Mouse (Mus musculus) right cerebral cortex, postnatal 14 days (tissue): ENCODE results near the gene 1600014C10Rik.

Source experiments
- DNase-seq: peaks from one replicate; pipeline ENCODE4 v3.0.0; 2022

Gene 1600014C10Rik

DNA sequence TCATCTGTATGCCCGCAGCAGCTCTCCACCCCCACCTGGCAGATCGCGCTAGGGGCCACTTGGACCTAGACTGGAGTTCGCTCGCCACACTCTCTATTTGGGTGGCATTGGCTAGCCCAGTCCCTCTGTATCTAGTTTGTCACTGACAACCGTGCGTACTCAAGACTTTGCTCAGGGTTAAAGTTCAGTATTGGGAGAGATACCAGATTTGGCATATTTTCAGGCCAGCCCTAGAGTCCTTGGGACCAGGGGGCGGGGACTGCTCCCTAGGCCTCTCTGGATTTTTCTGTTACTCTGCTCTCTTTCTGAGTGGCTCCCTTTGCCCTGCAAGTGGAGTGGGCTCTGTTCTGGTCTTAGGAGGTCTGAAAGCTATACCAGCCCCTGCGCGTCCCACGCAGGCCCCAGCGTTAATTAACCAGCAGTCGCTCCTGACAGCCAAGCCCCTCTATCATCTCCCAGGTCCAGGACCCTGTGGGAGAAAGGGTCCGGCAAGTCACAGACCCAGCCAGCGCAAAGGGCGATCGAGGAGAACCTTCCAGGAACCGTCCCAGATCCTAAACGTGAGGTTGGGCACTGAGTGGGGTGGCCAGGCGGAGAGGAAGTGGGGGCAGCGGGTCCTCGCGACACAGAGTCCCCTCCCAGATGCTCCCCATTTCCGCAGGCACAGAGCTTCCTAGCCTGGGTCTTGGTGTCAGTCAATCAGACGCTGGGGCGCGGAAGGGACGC is at the start of gene 1600014C10Rik:
Gene 1600014C10Rik (plus strand): TSS at position 256 of the 726 bp plus-strand sequence.
- DNase-seq, result no peak

DNA sequence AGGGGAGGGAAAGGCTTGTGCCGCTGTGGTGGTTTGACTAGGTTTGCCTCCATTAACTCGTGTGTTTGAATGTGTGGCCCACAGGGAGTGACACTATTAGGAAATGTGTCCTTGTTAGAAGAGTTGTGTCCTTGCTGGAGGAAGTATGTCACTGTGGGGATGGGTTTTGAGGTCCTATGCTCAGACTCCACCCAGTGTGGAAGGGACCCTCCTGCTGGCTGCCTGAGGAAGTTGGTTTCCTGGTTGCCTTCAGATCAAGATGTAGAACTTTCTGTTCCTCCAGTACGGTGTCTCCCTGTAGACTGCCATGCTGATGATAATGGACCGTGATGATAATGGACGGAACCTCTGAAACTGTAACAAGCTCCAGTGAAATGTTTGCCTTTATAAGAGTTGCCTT is 48.5 kb upstream of the 1600014C10Rik start:
- no peak for DNase-seq

GRCm38 (mm10) chr7:38140324-38140723 is 42.7 kb upstream of the 1600014C10Rik start:
- DNase-seq, result peak; percentile 55

DNA sequence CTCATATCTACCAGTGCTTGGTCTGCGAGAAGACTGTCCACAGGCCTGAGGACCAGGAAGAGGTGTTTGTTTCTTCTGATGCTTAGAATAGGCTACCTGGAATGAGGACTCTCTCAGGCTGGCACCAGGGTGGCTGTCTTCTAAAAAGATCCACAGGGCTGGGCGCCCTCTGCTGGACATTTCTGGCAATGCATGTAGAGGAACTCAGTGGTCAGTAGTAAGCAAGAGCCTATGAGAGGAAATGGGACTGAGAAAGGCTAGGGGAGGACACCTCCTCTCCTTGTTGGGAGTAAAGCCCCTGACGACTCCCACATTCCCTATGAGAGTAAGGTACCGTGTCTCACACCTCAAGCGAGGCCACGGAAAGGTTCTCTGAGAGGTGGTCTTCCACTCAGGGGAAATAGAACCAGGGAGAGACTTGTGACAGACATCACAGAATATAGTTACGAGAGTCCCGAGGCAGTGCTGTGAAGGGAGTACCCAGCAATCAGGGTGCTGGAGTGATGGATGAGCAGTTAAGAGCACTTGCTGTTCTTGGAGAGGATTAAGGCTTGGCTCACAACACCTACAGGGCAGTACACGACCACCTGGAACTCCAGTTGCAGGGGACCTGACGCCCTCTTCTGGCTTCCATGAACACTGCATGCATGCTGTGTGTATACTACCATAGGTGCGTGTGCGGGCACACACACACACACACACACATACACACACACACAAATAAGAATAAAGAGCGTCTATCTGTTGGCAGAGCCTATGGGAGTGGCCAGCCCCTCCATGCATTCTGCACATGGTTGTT is 41.1 kb upstream of the 1600014C10Rik start:
- DNase-seq, result peak; percentile 90

DNA sequence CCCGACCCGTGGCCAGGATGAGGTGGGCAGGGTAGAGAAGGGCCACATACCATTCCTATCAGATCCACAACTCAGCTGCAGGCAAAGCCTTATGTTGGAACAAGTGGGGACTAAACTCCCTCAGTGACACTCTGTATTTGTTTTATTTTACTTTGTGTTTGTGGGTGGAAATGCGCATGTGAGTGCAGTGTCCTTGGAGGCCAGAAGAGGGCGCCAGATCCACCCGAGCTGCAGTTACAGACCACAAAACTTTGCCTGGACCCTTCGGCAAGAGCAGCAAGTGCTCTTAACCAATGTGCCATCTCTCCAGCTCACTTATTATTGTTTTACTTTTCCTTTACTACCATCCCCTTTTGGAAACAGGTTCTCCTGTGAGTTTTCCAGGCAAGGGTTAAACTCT is 35.5 kb upstream of the 1600014C10Rik start:
- no peak for DNase-seq

GRCm38 (mm10) chr7:38151706-38152312 is 31.2 kb upstream of the 1600014C10Rik start:
- DNase-seq, result peak; percentile 26

DNA sequence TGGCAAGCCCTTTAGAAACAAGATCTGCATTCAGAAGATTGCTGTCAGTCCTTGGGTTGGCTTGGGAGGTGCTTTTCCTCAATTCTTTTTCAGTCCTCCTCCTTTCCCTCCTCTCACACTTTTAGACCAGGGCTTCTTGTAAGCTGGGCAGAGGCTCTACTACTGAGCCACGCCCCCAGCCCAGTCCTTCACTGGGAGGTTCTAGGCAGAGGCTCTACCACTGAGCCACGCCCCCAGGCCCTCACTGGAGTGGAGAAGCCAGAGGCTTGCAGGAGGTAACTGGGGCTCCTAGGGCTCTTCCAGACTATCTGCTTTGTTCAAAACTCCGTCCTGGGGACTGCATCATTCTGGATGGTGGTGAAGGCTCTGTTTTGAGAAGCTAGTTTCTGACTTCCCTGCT is 30.4 kb upstream of the 1600014C10Rik start:
- DNase-seq, result no peak

- no peak for DNase-seq
These were observed 27.2 kb upstream of the 1600014C10Rik start for GRCm38 (mm10) chr7:38155829-38156228.

- DNase-seq, result no peak
These were observed 24.1 kb upstream of the 1600014C10Rik start for GRCm38 (mm10) chr7:38158764-38159458.

DNA sequence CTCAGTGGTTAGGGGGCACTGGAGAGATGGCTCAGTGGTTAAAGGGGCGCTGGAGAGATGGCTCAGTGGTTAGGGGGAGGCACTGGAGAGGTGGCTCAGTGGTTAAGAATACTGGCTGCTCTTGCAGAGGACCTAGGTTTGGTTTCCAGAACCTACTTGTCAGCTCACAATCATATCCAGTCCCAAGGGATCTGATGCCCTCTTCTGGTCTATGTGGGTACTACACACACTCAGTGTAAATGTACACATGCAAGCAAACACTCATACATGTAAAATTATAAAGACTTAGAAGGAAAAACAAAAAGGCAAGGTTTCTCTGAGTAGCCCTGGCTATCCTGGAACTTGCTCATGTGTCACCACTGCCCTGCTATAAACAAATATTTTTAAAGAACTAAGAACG is 21.6 kb upstream of the 1600014C10Rik start:
- no peak for DNase-seq

DNA sequence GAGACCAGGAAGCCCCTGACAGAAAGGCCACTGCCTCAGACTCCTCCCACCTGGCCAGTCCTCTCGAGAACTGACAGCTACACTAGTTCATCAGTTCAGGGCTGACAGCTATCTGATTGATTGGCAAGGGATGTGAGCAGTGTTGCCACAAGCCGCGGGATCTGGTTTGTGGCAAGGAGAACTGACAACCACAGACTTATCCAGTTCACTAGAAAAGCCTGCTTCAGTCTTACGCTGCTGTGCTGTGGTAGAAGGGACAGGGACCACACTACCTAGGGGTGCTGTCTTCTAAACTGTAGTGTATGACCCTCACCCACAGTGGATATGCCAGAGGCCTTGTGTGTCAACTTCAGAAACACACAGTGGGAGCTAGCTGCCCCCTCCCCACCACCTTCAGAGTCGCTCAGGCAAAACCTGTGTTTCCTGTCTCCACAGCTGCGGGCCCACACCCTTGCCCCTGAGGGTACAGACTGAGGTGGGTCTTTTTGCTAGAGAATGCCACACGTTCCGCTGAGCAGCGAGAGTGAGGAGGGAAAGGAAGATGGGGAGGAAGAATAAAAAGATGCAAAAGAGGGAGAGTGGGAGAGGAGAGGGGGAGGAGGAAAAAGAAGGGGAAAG is 19.5 kb upstream of the 1600014C10Rik start:
- no peak for DNase-seq

- DNase-seq, result no peak
These were observed 15.9 kb upstream of the 1600014C10Rik start for GRCm38 (mm10) chr7:38166930-38167645.

- peak; percentile 61 for DNase-seq
These were observed 15.3 kb upstream of the 1600014C10Rik start for GRCm38 (mm10) chr7:38167724-38168141.

DNA sequence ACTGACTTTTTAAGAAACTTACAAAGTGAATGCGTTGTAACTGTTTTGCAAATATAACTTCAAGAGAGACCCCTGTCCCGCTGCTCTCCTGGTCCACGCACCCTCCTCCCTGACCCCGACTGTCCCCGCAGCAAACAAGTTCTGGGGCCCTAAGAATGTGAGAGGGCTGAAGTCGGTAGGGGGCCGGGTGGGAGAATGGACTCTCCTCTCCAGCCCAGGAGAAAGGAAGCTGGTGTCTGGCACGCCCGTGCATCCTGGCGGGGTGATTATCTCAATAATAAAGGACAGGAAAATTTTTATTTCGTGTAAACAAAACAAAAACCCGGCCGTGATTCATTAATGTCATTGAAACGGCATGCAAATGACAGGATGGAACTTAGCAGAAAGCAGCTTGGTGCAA is 9.1 kb upstream of the 1600014C10Rik start:
- DNase-seq, result no peak

DNA sequence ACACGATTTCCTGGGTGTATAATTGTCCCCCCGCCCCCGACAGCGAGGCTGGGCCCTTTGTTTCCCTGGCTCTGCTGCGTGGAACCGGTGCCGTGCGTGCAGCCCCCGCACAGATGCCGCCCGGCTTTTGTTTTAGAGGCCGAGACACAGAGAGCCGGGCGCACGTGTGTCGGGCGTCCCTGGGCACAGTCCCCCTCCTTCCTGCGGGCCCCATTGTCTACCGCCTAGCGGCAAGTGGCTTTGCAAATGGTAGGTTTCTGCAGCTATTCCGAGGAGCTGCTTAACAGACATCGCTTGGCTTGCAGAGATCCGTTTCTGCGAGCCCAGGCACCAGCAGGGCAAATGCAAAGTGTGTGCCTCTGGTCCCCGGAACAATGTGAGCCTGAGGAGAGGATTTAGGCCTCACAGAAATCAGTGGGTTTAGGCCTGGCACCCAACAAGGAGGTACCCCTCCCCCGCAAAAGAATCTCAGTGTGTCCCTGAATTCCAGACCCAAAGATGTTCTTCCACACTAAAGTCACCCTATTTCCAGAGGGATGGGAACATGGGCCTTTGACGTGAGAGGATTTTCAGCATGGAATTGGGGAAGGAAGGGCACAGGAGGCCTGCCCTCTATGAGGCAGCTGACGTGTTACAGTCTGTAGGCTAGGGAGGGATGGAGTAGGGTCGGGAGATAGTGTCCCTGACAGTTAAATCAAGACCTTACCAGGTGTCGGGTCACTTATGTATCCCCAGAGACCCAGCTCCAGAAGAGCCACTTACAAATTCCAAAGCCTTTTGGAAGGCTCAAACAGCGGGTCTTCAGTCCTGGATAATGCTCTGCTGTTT is 8.5 kb upstream of the 1600014C10Rik start:
- peak; percentile 53 for DNase-seq

GRCm38 (mm10) chr7:38176056-38176455 is 7.0 kb upstream of the 1600014C10Rik start:
- DNase-seq, result no peak

- no peak for DNase-seq
These were observed 3.1 kb upstream of the 1600014C10Rik start for GRCm38 (mm10) chr7:38179896-38180295.

DNA sequence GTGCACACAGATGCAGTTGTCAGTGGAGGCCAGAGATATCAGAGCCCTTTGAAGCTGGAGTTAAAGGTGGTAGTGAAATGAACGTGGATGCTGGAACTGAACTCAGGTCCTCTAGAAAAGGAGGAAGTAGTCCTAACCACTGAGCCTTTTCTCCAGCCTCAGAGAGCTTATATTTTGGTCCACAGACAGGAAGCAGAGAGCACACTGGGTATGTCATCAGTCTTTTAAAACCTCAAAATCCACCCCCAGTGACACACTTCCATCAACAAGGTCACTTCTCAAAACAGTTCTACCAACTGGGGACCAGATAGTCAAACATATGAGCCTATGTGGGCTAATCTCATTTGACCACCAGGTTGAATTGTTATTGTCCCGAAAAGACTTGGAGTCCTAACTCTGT is 1.7 kb upstream of the 1600014C10Rik start:
- no peak for DNase-seq

DNA sequence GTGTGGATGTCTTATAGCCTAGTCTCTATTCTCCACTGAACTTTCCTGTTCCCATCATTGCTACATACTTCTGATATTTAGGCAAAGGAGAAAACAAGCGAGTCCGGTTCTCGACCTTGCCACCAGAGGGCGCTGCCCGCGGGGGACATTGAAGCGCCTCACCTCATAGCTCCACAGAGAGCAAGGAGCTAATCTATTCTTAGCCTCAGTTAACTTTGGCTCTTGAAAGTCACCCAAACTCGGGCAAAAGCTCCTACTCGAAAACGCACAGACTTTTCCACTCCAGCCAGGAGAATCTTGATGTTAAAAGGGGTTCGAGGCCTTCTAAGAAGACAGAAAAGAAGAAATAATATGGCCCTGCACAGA is 438 bp upstream of the 1600014C10Rik start:
- DNase-seq, result peak; percentile 75

DNA sequence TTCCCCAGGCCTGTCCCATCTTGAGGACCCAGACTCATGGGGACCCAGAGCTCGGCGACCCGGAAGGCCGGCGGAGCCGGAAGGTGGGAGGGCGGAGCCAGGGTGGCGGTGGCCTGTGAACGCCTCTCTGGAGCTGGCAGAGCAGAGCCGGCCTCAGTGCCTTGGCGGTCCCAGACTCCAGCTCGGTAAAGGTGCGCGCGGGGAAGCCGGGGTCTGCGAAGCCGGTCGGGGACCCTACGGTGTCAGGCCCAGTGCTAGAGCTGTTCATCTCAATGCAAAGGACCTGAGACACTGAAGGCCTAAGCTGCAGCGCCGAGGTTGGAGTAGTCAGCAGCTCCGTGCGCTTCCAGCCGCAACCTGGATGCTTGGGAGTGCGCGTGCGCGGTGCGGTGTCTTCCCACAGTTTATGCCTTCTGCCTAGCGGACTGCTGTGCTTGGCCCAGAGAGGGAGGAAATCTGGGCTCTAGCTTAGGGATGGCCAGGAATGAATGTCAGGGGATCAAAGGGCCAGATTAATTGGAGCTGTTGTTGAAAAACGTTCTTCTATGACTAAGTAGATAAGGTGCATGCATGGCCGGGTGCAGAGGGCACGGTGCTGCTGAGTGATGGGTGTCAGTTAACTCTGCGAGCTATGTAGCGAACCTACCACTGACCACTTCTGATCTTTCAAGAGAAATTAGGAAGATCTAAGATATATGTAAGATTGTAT is 846 bp downstream of the 1600014C10Rik start:
- peak; percentile 84 for DNase-seq

DNA sequence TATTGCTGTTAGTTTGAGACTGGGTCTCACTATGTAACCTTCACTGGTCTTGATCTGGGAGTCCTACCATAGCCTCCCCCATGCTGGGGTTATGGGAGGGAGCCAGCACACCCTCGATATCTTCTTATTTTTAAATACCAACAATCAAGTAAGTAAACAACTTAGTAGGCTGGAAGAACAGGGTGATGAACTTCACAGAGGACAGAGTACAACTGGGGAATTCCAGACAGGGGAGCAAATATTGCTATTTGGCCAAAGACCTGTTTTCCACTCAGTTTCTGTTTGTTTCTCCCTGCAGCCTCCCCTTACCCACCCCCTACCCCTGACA is 1.4 kb downstream of the 1600014C10Rik start:
- DNase-seq, result no peak
